Mouse (Mus musculus) E14TG2a.4 (cell line): ENCODE measurements around the gene Abhd12.

Source experiments
- H3K27me3 ChIP-seq: 2 replicates; pipeline ENCODE4 v1.6.1; 2014; ENCODE audit warnings: low read length, control low read depth; ENCODE audit not compliant: insufficient read depth
- H3K36me3 ChIP-seq: 2 replicates; pipeline ENCODE4 v1.6.1; 2014; ENCODE audit warnings: low read length, control low read depth; ENCODE audit not compliant: insufficient read depth
- H3K4me1 ChIP-seq: replicated peaks from 2 replicates; pipeline ENCODE4 v1.6.1; 2014; ENCODE audit warnings: low read depth, low read length, control low read depth
- H3K4me3 ChIP-seq: replicated peaks from 2 replicates; pipeline ENCODE4 v1.5.1; 2014; ENCODE audit warnings: mild to moderate bottlenecking, low read length
- H3K9me3 ChIP-seq: 2 replicates; pipeline ENCODE4 v1.6.1; 2014; ENCODE audit warnings: low read length, control low read depth
- CTCF ChIP-seq: conservative IDR thresholded peaks from 2 replicates; pipeline ENCODE4 v1.5.1; 2014; ENCODE audit warnings: low read length
- NANOG ChIP-seq: IDR thresholded peaks from 2 replicates; pipeline ENCODE4 v1.6.1; 2014; ENCODE audit warnings: borderline replicate concordance, low read length, mixed read lengths
- POU5F1 ChIP-seq: IDR thresholded peaks from 2 replicates; pipeline ENCODE4 v1.6.1; 2014; ENCODE audit warnings: low read length, borderline replicate concordance

The Abhd12 gene

GRCm38 (mm10) chr2:150875226-150875625, 29.3 kb downstream of the Abhd12 start:
- TF ChIP-seq CTCF (no peak), POU5F1 (no peak), NANOG (no peak)
- Histone ChIP-seq H3K36me3 (peaks cover 9% of the 10 kb centered on the region), H3K27me3 (no peaks in the 10 kb centered on the region), H3K4me1 (no peaks in the 10 kb centered on the region; the same call in 1 of the 2 replicates), H3K9me3 (no peaks in the 10 kb centered on the region), H3K4me3 (no peak overlapping the region)

- H3K27me3 ChIP-seq: no peaks in the 10 kb centered on the region
- H3K4me1 ChIP-seq: no peaks in the 10 kb centered on the region; the same call in 1 of the 2 replicates
- no peak overlapping the region for H3K4me3 ChIP-seq
- H3K36me3 ChIP-seq: peaks cover 9% of the 10 kb centered on the region
- no peaks in the 10 kb centered on the region for H3K9me3 ChIP-seq
- TF ChIP-seq NANOG (no peak), POU5F1 (no peak), CTCF (no peak)
Measured at GRCm38 (mm10) chr2:150874508-150874907, 30.0 kb downstream of the Abhd12 start.

- no peaks in the 10 kb centered on the region for H3K4me1 ChIP-seq
- no peak for TF ChIP-seq NANOG
- TF ChIP-seq POU5F1: no peak
- no peak for TF ChIP-seq CTCF
- H3K36me3 ChIP-seq: no peaks in the 10 kb centered on the region
Measured at GRCm38 (mm10) chr2:150869446-150869845, 35.1 kb downstream of the Abhd12 start.

GRCm38 (mm10) chr2:150867021-150867420, 37.5 kb downstream of the Abhd12 start:
- H3K27me3 ChIP-seq: no peaks in the 10 kb centered on the region
- TF ChIP-seq NANOG: no peak
- no peak for TF ChIP-seq POU5F1
- no peak for TF ChIP-seq CTCF

More at GRCm38 (mm10) chr2:150869446-150869845, 35.1 kb downstream of the Abhd12 start:
- Histone ChIP-seq H3K27me3 (no peaks in the 10 kb centered on the region), H3K9me3 (no peaks in the 10 kb centered on the region), H3K4me3 (no peak overlapping the region)

GRCm38 (mm10) chr2:150861128-150861527, 43.4 kb downstream of the Abhd12 start:
- Histone ChIP-seq H3K4me3 (no peak overlapping the region), H3K36me3 (no peaks in the 10 kb centered on the region; the same call in 1 of the 2 replicates), H3K4me1 (no peaks in the 10 kb centered on the region), H3K27me3 (no peaks in the 10 kb centered on the region), H3K9me3 (no peaks in the 10 kb centered on the region)
- no peak for TF ChIP-seq NANOG
- TF ChIP-seq POU5F1: no peak
- TF ChIP-seq CTCF: no peak

More at GRCm38 (mm10) chr2:150867021-150867420, 37.5 kb downstream of the Abhd12 start:
- H3K4me1 ChIP-seq: no peaks in the 10 kb centered on the region
- H3K9me3 ChIP-seq: no peaks in the 10 kb centered on the region
- H3K36me3 ChIP-seq: no peaks in the 10 kb centered on the region
- no peak overlapping the region for H3K4me3 ChIP-seq

- Histone ChIP-seq H3K9me3 (no peaks in the 10 kb centered on the region), H3K4me1 (no peaks in the 10 kb centered on the region), H3K4me3 (no peak overlapping the region), H3K27me3 (no peaks in the 10 kb centered on the region), H3K36me3 (no peaks in the 10 kb centered on the region; the same call in 1 of the 2 replicates)
- TF ChIP-seq POU5F1 (no peak), CTCF (no peak), NANOG (no peak)
Measured at GRCm38 (mm10) chr2:150859709-150860470, 44.7 kb downstream of the Abhd12 start.

- Histone ChIP-seq H3K4me3 (no peak overlapping the region), H3K4me1 (no peaks in the 10 kb centered on the region), H3K27me3 (no peaks in the 10 kb centered on the region), H3K36me3 (no peaks in the 10 kb centered on the region; the same call in 1 of the 2 replicates), H3K9me3 (no peaks in the 10 kb centered on the region)
- TF ChIP-seq CTCF (no peak), POU5F1 (no peak), NANOG (no peak)
Measured at GRCm38 (mm10) chr2:150858724-150859487, 45.6 kb downstream of the Abhd12 start.

GRCm38 (mm10) chr2:150855186-150855585, 49.4 kb downstream of the Abhd12 start:
- no peaks in the 10 kb centered on the region; the same call in 1 of the 2 replicates for H3K4me1 ChIP-seq
- TF ChIP-seq CTCF: no peak
- no peak for TF ChIP-seq NANOG
- no peak for TF ChIP-seq POU5F1
- H3K27me3 ChIP-seq: no peaks in the 10 kb centered on the region
- no peaks in the 10 kb centered on the region for H3K9me3 ChIP-seq
- no peak overlapping the region for H3K4me3 ChIP-seq
- H3K36me3 ChIP-seq: peaks cover 3% of the 10 kb centered on the region; the same call in 1 of the 2 replicates
